Mouse (Mus musculus) gastrocnemius, postnatal 10 days (tissue): Measurements from ENCODE around the gene Olfr560. TPM values are rescaled to one million over a fixed set of nuclear protein-coding genes. Genes with fewer than 3 reads are reported as not detected.

Experiments used
- DNase-seq: peaks from one replicate; pipeline ENCODE4 v3.0.0; 2021; ENCODE audit warnings: mixed read lengths
- long read RNA-seq, 2 experiments: library from polyadenylated mRNA; stranded (forward); transcript quantifications; one replicate each; pipeline ENCODE4 v2.0.0; 2021
- total RNA-seq, 2 experiments: library from RNA; stranded (reverse); gene quantifications; 2 replicates each; pipeline ENCODE4 v1.2.3; 2021

Gene Olfr560
- not detected for total RNA-seq
- long read RNA-seq, experiment 1: 0 reads
- long read RNA-seq, experiment 2: 0 reads

GRCm38 (mm10) chr7:102759266-102759665 is at the start of gene Olfr560, which contains the start of gene Olfr78:
Gene Olfr560 (minus strand): TSS chr7:102759366.
Gene Olfr78 (minus strand): TSS chr7:102759471.
- DNase-seq: no peak

GRCm38 (mm10) chr7:102803180-102803579 is 44.0 kb upstream of the Olfr560 start, which contains the start of gene Olfr564:
Gene Olfr564 (plus strand): TSS chr7:102803480.
- DNase-seq: no peak

GRCm38 (mm10) chr7:102770921-102771320 is 11.8 kb upstream of the Olfr560 start, which contains the start of gene Olfr561:
Gene Olfr561 (plus strand): TSS chr7:102771221.
- DNase-seq: no peak

GRCm38 (mm10) chr7:102752086-102752485 is 7.1 kb downstream of the Olfr560 start:
- no peak for DNase-seq

- no peak for DNase-seq
Observed at GRCm38 (mm10) chr7:102737705-102738104, 21.5 kb downstream of the Olfr560 start.

DNA sequence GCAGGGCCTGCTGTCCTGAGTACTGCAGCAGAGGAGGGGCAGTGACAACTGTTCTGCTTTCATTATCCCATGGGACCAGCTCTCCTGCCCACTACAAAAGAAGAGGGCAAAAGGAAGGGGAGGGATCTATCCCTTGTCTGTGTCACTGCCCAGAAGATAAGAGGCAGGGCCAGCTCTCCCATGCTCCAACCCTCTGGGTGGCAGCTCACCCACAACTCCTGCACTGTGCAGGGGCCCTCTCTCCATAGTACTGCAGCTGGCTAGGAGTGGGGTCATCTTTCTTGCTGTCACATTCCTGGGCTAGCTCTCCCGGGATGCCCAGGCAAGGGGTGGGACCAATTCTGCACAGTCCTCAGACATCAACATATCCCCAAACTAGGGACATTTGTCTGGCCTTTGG is 25.4 kb downstream of the Olfr560 start:
- no peak for DNase-seq

GRCm38 (mm10) chr7:102727391-102727790 is 31.8 kb downstream of the Olfr560 start, which contains the start of gene Olfr559:
Gene Olfr559 (minus strand): TSS chr7:102727491.
- DNase-seq: no peak

DNA sequence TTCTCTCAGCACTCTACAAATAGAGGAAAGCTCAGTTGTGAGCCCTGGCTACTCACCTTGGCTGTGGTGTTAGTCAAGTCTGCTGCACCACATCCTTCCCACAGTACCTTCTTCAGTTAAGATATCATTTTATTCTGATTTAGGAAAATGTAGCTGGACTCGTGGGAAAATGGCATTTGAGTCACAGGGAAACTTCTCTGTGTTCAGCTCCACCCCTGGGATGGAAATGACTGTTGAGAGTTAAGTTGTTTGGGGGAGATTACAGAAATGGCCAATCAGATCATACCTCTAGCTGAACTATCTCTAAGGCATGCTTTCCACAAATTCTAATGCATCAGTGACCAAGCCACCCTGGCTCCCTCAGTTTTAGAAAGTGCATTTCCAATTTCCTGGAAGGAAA is 40.2 kb downstream of the Olfr560 start, which contains the start of gene Olfr33:
Gene Olfr33, minus strand, starts transcription at position 101 of the 400 bp plus-strand sequence.
- DNase-seq: no peak

DNA sequence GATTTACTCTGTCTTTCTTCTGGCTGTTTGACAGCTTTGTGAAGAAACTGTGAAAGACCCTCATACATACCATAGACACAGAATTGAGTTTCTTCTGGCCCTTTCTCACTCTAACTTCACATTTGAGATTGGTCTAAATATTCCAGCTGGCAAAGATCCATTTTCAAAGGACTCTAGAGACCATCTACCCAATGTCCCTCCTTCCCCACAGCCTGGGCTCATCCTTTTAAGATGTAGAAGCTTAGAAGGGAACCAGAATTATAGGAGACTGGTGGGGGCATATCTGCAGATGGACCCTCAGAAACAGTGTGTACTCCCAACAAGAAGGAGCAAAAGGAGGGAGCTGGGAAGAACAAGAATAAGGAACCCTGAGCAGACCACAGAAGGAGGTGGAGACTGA is 57.3 kb downstream of the Olfr560 start, which contains the start of gene Olfr558:
Gene Olfr558, plus strand, starts transcription at position 301 of the 400 bp plus-strand sequence.
- no peak for DNase-seq

Other genes starting within 250 kb of the Olfr560 start
- not detected for gene Olfr547, start 224.6 kb downstream of the Olfr560 start, total RNA-seq
- gene Olfr548-ps1, start 218.5 kb downstream of the Olfr560 start, total RNA-seq: not detected
- not detected for gene Olfr549, start 209.5 kb downstream of the Olfr560 start, total RNA-seq
- gene Trim21, start 193.9 kb downstream of the Olfr560 start, total RNA-seq: 1 to 10 TPM; 4.4 to 4.6 TPM
- under 1 TPM; 0.09 TPM for gene Olfr550, start 187.9 kb downstream of the Olfr560 start, total RNA-seq
- not detected for gene Olfr551, start 167.5 kb downstream of the Olfr560 start, total RNA-seq
- under 1 TPM in 1 of 2 experiments, not detected in 1; 0.07 TPM for gene Olfr552, start 161.6 kb downstream of the Olfr560 start, total RNA-seq
- not detected for gene Olfr553, start 141.1 kb downstream of the Olfr560 start, total RNA-seq
- gene Olfr554, start 120.9 kb downstream of the Olfr560 start, total RNA-seq: not detected
- gene Olfr555, start 100.5 kb downstream of the Olfr560 start, total RNA-seq: not detected
- not detected for gene Olfr556, start 94.5 kb downstream of the Olfr560 start, total RNA-seq
- gene Trim68, start 72.0 kb downstream of the Olfr560 start, total RNA-seq: 1 to 10 TPM; 4.7 to 6.6 TPM
- gene Olfr557, start 63.5 kb downstream of the Olfr560 start, total RNA-seq: not detected
- gene Olfr558, start 57.2 kb downstream of the Olfr560 start, total RNA-seq: 1 to 10 TPM; 3.4 to 3.8 TPM
- gene Olfr33, start 40.3 kb downstream of the Olfr560 start, total RNA-seq: not detected
- gene Olfr559, start 31.9 kb downstream of the Olfr560 start, total RNA-seq: not detected
- 1 to 10 TPM; 1.3 to 1.4 TPM for gene Olfr78, start 105 bp upstream of the Olfr560 start, total RNA-seq
- gene Olfr561, start 11.9 kb upstream of the Olfr560 start, total RNA-seq: not detected
- gene Olfr564, start 44.1 kb upstream of the Olfr560 start, total RNA-seq: not detected
- gene Olfr566, start 99.4 kb upstream of the Olfr560 start, total RNA-seq: not detected
- gene Olfr568, start 117.8 kb upstream of the Olfr560 start, total RNA-seq: not detected
- not detected for gene Olfr569, start 131.5 kb upstream of the Olfr560 start, total RNA-seq
- not detected for gene Olfr570, start 135.2 kb upstream of the Olfr560 start, total RNA-seq
- not detected for gene Olfr571, start 158.2 kb upstream of the Olfr560 start, total RNA-seq
- not detected for gene Olfr572, start 165.0 kb upstream of the Olfr560 start, total RNA-seq
- gene Olfr573-ps1, start 183.2 kb upstream of the Olfr560 start, total RNA-seq: not detected
- gene Olfr574, start 189.1 kb upstream of the Olfr560 start, total RNA-seq: not detected
- not detected for gene Olfr575, start 199.4 kb upstream of the Olfr560 start, total RNA-seq
- gene Olfr576, start 203.3 kb upstream of the Olfr560 start, total RNA-seq: not detected
- not detected for gene Olfr577, start 216.6 kb upstream of the Olfr560 start, total RNA-seq
- gene Olfr578, start 230.0 kb upstream of the Olfr560 start, total RNA-seq: not detected